Mouse (Mus musculus) liver, adult 2 months (tissue): ENCODE data around the gene Nipa2.

Experiments used
- CTCF ChIP-seq: fragments of 200-500 bp; IDR thresholded peaks from 2 replicates; pipeline ENCODE4 v1.5.1; 2011; ENCODE audit warnings: low read depth, low read length, control low read depth
- POLR2A ChIP-seq: fragments of 200-500 bp; IDR thresholded peaks from 2 replicates; pipeline ENCODE4 v1.6.1; 2011; ENCODE audit warnings: low read length, control low read depth; ENCODE audit not compliant: insufficient read depth; ENCODE audit errors: extremely low read depth

DNA sequence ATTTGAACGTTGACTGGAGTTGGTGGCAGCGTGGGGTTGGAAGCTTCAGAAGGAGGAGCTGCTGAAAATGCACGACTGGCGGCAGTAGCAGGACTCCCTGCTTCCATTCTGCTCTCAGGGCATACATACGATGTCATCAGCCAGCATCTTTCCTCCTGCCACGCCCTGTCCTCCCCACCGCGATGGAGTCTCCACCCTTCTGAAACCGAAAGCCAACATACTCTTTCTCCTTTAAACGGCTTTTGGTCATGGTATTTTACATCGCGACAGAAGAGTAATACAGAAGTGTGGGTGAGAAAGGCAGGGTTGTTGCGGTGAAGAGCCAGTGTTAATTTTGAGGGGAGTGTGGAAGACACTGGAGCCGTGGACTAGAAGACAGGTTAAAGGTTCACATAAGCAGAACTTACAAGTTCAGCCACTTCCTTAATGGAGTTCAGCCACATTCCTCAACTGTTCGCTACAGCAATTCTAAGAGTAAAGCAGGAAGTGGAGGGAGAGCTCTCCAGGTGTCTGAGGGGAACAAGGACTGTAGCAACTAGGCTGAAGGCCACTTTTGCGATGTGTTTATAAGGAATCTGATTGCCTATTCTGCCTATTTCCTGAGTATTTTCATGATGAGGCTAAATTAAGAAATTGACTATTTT lies 6.1 kb upstream of the Nipa2 start:
- TF ChIP-seq POLR2A (no peak), CTCF (no peak)
